Mouse (Mus musculus): ENCODE measurements at regions not wholly inside any gene's neighbourhood (a gene's known extent, or its start where the extent isn't known, plus 50 kb on each side); places are given as distances from the start of the nearest gene placed in this dataset.

DNA sequence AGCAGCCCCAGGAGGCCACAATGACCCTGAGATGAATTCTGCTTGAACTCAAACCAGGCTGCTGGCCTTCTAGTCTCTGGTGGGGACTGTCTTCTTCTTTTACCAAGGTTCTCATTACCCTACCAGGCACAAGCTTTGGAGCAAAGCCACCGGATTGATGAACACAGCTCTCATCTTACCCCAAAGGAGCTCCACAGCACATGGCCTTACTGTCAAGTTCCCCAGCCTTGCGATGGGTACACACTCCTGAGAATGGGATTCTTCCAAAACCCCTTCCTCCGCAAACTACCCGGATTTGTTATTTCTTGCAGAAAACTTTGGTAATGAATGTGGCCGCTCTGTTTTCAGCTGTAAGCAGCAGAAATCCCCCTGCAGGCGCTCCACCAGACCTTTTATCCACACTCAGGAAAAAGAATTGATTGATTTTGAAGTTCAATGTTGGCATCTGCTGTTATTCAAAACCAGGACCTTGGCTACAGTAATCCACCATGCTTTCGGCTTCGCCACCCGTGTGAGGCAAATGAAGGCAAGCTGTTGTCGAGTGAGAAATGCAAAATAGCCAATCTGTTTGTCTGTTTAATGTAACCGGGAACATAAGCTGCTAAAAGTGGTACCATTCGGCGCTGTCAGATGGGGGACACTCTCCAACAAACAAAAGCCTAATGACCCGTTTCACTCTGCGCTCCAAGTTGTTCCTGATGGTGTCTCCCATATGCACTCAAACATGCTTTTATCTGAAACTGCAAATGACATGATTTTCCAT, 278.9 kb downstream of the Maf start:
- no peak for DNase-seq (ENCODE audit: low spot score in 2 of 2)

- no peak for DNase-seq (ENCODE audit: low spot score in 2 of 2)
Measured at GRCm38 (mm10) chr8:115428022-115428421, 279.6 kb downstream of the Maf start.

DNA sequence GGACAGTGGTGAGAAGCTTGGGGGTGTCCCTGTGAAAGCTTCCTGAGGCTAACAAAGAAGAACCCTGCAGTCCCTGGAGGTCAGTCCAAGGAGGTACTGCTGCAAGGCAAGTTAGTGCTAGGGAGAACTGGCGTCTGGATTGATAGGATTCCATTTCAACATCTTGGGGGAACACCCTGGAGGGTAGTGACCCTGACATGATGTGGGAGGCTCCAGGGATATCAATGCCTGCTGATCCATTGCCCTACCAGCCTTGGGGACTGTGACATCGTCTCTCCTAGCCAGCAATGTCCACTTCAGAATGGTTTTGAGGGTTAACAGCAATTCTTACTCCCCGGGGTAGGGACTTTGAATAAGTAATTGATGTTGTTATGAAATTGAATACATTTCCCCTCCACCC, 280.1 kb downstream of the Maf start:
- no peak for DNase-seq (ENCODE audit: low spot score in 2 of 2)

DNA sequence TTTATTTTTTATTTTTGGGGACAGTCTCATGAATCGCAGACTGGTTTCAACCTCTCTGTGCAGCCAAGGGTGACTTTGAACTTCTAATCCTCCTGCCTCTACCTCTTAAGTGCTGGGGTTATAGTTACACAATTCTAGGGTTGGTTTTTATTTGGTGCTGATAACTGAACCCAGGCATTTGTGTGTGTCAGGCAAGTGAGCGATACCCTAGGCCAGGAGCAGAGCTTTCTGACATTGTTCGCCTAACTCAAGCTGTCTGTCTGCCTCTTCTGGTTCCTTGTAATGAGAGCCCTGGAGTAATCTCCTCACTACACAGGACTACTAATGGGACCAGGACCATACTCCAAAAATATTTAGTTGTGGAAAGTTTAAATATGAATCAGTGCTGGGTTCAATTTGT, 281.1 kb downstream of the Maf start:
- DNase-seq (ENCODE audit: low spot score in 2 of 2): no peak

GRCm38 (mm10) chr8:115425360-115425759, 282.2 kb downstream of the Maf start:
- no peak for DNase-seq (ENCODE audit: low spot score in 2 of 2)

GRCm38 (mm10) chr8:115423682-115424081, 283.9 kb downstream of the Maf start:
- DNase-seq (ENCODE audit: low spot score in 2 of 2): no peak

DNA sequence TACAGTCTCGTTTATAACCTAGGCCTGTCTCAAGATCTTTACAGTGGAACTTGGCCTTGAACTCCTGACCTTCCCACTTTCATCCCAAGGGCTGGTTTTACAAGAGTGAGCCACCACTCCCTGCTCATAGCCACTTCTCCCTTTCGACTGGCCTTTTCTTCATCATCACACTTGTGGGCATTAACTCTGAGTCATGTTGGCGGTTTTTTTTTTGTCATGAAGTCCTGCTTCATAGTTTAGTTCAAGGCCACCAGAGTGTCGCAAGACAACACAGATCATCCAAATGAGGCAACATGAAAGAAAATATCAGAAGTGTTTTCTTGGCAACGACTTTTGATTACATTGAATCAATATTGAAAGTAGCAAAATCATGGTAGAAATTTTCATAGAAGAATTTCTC, 284.5 kb downstream of the Maf start:
- DNase-seq (ENCODE audit: low spot score in 2 of 2): no peak

DNA sequence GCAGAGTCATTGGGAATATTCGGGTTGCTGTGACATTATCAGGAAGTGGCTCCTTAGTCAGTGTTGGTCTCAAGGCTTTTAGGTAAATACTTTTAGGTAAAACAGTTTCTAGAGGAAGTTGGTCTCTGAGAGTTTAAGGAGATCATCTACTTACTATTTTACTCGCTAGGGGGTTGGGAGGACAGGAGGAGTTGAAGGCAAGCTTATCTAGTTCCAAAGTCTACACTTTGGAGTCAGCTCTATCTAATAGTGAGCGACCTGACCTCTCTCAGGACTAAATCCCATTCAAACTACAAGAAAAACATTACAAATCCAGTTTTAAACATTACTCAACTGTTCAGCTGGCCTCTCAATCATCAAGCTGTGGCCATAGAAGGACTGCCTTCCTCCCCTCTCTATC, 287.1 kb downstream of the Maf start:
- no peak for DNase-seq (ENCODE audit: low spot score in 2 of 2)

DNA sequence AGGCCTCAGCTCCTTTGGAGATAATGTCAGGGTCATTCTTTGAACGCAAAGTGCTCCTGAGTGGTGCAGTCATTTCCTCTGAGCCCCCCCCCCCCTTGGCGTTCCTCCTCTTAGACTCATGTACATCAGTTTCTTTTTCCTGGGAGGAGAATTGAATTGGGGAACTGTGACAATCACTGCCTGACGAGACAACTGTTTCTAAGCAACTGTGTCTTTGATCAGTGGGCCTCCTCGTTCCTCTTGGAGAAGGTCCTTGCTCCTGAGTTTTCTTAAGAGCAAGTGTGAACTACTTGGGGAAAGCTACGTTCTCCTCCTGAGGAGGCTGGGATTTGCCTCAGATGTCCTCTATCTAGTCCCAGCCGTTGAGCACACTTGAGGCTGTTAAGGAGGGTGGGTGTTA, 287.5 kb downstream of the Maf start:
- DNase-seq (ENCODE audit: low spot score in 2 of 2): no peak

- no peak for DNase-seq (ENCODE audit: low spot score in 2 of 2)
Measured at GRCm38 (mm10) chr8:115418056-115418455, 289.5 kb downstream of the Maf start.

- peak; percentile 32 to 52 for DNase-seq (ENCODE audit: low spot score in 2 of 2)
Measured at GRCm38 (mm10) chr8:115414061-115414473, 293.5 kb downstream of the Maf start.

GRCm38 (mm10) chr8:115411756-115412155, 295.8 kb downstream of the Maf start:
- no peak for DNase-seq (ENCODE audit: low spot score in 2 of 2)

GRCm38 (mm10) chr8:115411061-115411460, 296.5 kb downstream of the Maf start:
- no peak for DNase-seq (ENCODE audit: low spot score in 2 of 2)

DNA sequence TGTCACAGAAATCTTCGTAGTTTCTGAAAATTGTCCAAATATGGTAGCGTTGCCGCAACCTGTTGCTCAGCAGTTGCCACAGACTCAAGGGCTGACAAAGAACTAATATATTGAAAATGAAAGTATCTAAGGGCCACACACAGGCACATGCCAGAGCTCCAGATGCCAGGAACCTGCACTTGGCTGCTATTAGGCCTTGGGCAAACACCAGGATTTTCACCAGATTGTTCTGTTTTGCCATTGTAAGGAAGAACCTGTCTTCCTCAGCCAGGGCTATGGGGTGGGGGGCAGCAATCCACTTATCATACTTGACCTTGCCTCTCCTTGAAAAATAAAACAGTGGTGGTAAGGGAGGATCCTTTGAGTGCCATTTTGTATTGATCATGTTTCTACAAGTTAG, 297.4 kb downstream of the Maf start:
- DNase-seq (ENCODE audit: low spot score in 2 of 2): no peak

- no peak for DNase-seq (ENCODE audit: low spot score in 2 of 2)
Measured at GRCm38 (mm10) chr8:115407535-115407934, 300.1 kb downstream of the Maf start.

- no peak for DNase-seq (ENCODE audit: low spot score in 2 of 2)
Measured at GRCm38 (mm10) chr8:115403601-115404000, 304.0 kb downstream of the Maf start.

DNA sequence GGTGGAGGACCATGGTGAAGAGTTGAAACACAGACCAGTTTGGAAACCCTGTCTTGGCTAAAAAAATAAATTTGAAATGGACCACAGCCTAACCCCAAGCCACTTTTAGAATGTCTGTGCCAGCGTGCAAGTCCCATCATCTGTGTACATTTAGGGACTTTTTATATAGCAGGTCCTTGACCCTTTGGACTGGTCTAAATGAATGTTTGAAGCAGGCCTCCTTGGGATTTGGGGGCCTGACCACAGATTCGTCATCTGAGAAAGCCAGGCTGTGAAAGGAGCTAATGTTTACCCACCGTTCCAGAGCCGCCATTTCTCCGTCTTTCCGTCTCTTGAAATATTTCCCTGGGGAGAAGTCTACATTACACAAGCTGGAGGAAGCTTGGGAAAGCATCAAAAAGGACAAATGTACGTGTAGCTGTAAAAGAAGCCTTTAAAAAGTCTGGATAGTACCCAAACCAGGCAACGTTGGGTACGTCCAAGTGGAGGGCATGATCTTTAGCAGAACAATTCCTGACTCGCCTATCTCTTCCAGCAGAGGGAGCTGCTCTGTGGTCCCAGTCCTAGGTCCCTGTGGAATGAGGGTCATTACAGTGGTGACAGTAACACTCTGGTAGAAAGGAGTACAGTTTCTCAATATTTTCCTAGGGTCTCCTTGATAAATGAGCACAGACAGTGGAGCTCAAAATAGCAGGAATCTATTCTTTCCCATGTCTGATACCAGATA, 305.0 kb downstream of the Maf start:
- peak in 1 of 2 experiments; percentile 17 for DNase-seq (ENCODE audit: low spot score in 2 of 2)
